Mouse (Mus musculus) stomach, postnatal 0 days (tissue): ENCODE results near the gene Tspoap1. TPM values are rescaled to one million over a fixed set of nuclear protein-coding genes. Genes with fewer than 3 reads are reported as not detected.

Experiments
- ATAC-seq: fragments of 200-750 bp; cut with Nextera tagmentation; 2 replicates; pipeline ENCODE4 v1.8.0; 2017; ENCODE audit not compliant: low FRiP score, low TSS enrichment
- DNase-seq: peaks from one replicate; pipeline ENCODE4 v3.0.0-alpha.2; 2016; ENCODE audit warnings: low spot score
- H3K27ac ChIP-seq: fragments of 300-500 bp; sonication (generic); replicated peaks from 2 replicates; pipeline ENCODE4 v1.5.1; 2014; ENCODE audit warnings: mild to moderate bottlenecking, control low read depth
- H3K27me3 ChIP-seq: fragments of 300-500 bp; sonication (generic); 2 replicates; pipeline ENCODE4 v1.6.1; 2014; ENCODE audit warnings: low read length; ENCODE audit not compliant: control insufficient read depth, insufficient read depth
- H3K36me3 ChIP-seq: fragments of 300-500 bp; sonication (generic); 2 replicates; pipeline ENCODE4 v1.6.1; 2014; ENCODE audit warnings: low read length, mixed read lengths; ENCODE audit not compliant: control insufficient read depth, insufficient read depth
- H3K4me1 ChIP-seq: fragments of 300-500 bp; sonication (generic); replicated peaks from 2 replicates; pipeline ENCODE4 v1.6.1; 2014; ENCODE audit warnings: antibody characterized with exemption; ENCODE audit not compliant: control insufficient read depth, insufficient read depth
- H3K4me2 ChIP-seq: fragments of 300-500 bp; sonication (generic); replicated peaks from 2 replicates; pipeline ENCODE4 v1.6.1; 2014; ENCODE audit warnings: low read depth, mild to moderate bottlenecking, control low read depth, moderate library complexity
- H3K4me3 ChIP-seq: fragments of 300-500 bp; sonication (generic); 2 replicates; pipeline ENCODE4 v1.5.1; 2014; ENCODE audit warnings: low read depth, low read length, control low read depth
- H3K9ac ChIP-seq: fragments of 300-500 bp; sonication (generic); 2 replicates; pipeline ENCODE4 v1.6.1; 2014; ENCODE audit warnings: mild to moderate bottlenecking, low read length, control low read depth, mixed read lengths
- H3K9me3 ChIP-seq: fragments of 300-500 bp; sonication (generic); 2 replicates; pipeline ENCODE4 v1.6.1; 2016; ENCODE audit warnings: low read length; ENCODE audit not compliant: control insufficient read depth
- CTCF ChIP-seq: IDR thresholded peaks from 2 replicates; pipeline ENCODE4 v1.5.1; 2016; ENCODE audit warnings: antibody characterized with exemption, low read depth, mild to moderate bottlenecking, moderate library complexity
- EP300 ChIP-seq: optimal IDR thresholded peaks from 2 replicates; pipeline ENCODE3; 2016; ENCODE audit warnings: antibody characterized with exemption
- WGBS: fragments of 180-500 bp; shearing (Covaris S2); extraction: QIAGEN DNeasy Blood & Tissue Kit; methylation state at CpG from one replicate; pipeline ENCODE4 v1.1.7; 2014; 5-methylcytosine and 5-hydroxymethylcytosine counted together
- polyA plus RNA-seq: library from polyadenylated mRNA; unstranded; fragments of >200 nt; fragmentation: Nextera tagmentation; extraction: Ambion mirVana; gene quantifications from 2 replicates; pipeline ENCODE4 v1.2.1, GENCODE M21; 2015

Gene Tspoap1
- polyA plus RNA-seq, 1 experiment from 2014 or later, result 0.56 TPM

- no peaks in the 10 kb centered on the region for H3K4me1 ChIP-seq
- no peaks in the 10 kb centered on the region for H3K27me3 ChIP-seq
- H3K36me3 ChIP-seq, result peaks cover 9% of the 10 kb centered on the region
- no peak for DNase-seq
- no peak for ATAC-seq
- H3K27ac ChIP-seq, result no peak overlapping the region
- no peak overlapping the region for H3K9ac ChIP-seq
- H3K4me3 ChIP-seq, result no peak overlapping the region
- H3K4me2 ChIP-seq, result no peak overlapping the region
- 87% methylated on average over 4 of the region's 5 CpGs for WGBS
- no peaks in the 10 kb centered on the region for H3K9me3 ChIP-seq
- no peak for TF ChIP-seq EP300
- TF ChIP-seq CTCF, result no peak
Measured at GRCm38 (mm10) chr11:87747312-87747711, 13.0 kb upstream of the Tspoap1 start.

- H3K4me1 ChIP-seq, result no peaks in the 10 kb centered on the region
- H3K27me3 ChIP-seq, result no peaks in the 10 kb centered on the region
- no peak for ATAC-seq
- no peak overlapping the region for H3K4me2 ChIP-seq
- 90% methylated on average over 7 of the region's 7 CpGs for WGBS
- no peak for DNase-seq
- peaks cover 9% of the 10 kb centered on the region for H3K36me3 ChIP-seq
- no peak overlapping the region for H3K27ac ChIP-seq
- H3K9me3 ChIP-seq, result no peaks in the 10 kb centered on the region
- no peak overlapping the region for H3K9ac ChIP-seq
- H3K4me3 ChIP-seq, result no peak overlapping the region
- TF ChIP-seq EP300, result no peak
- no peak for TF ChIP-seq CTCF
Measured at GRCm38 (mm10) chr11:87747716-87748115, 12.6 kb upstream of the Tspoap1 start.

GRCm38 (mm10) chr11:87748132-87749119 lies 11.9 kb upstream of the Tspoap1 start:
- H3K27ac ChIP-seq, result peak overlapping the region; percentile 5; the same call in 1 of the 2 replicates
- no peaks in the 10 kb centered on the region for H3K4me1 ChIP-seq
- no peak for ATAC-seq
- H3K36me3 ChIP-seq, result peaks cover 9% of the 10 kb centered on the region
- H3K9me3 ChIP-seq, result no peaks in the 10 kb centered on the region
- 34% methylated on average over 19 of the region's 19 CpGs for WGBS
- DNase-seq, result no peak
- H3K9ac ChIP-seq, result no peak overlapping the region
- peak overlapping the region; percentile 23 for H3K4me2 ChIP-seq
- no peak for TF ChIP-seq EP300
- TF ChIP-seq CTCF, result no peak
- no peak overlapping the region for H3K4me3 ChIP-seq
- no peaks in the 10 kb centered on the region for H3K27me3 ChIP-seq

- Histone ChIP-seq H3K27ac (peak overlapping the region; percentile 5; the same call in 1 of the 2 replicates), H3K9ac (no peak overlapping the region), H3K4me2 (no peak overlapping the region), H3K9me3 (no peaks in the 10 kb centered on the region), H3K27me3 (no peaks in the 10 kb centered on the region), H3K4me1 (no peaks in the 10 kb centered on the region), H3K4me3 (no peak overlapping the region), H3K36me3 (peaks cover 5% of the 10 kb centered on the region; the same call in 1 of the 2 replicates)
- ATAC-seq, result peak; percentile 53; the same call in 1 of the 2 replicates
- TF ChIP-seq CTCF, result no peak
- TF ChIP-seq EP300, result no peak
- 34% methylated on average over 18 of the region's 18 CpGs for WGBS
- no peak for DNase-seq
Measured at GRCm38 (mm10) chr11:87749192-87750042, 10.9 kb upstream of the Tspoap1 start.

- 0 out of 2 replicates have a peak, but pooled peaks cover under 1% of the 10 kb centered on the region for H3K36me3 ChIP-seq
- ATAC-seq (no peak), DNase-seq (no peak)
- no peak overlapping the region for H3K4me2 ChIP-seq
- TF ChIP-seq CTCF (no peak), EP300 (no peak)
- H3K9ac ChIP-seq, result no peak overlapping the region
- no peak overlapping the region for H3K27ac ChIP-seq
- no peaks in the 10 kb centered on the region for H3K4me1 ChIP-seq
- no peaks in the 10 kb centered on the region for H3K27me3 ChIP-seq
- 76% methylated on average over 11 of the region's 11 CpGs for WGBS
- no peaks in the 10 kb centered on the region for H3K9me3 ChIP-seq
- no peak overlapping the region for H3K4me3 ChIP-seq
Measured at GRCm38 (mm10) chr11:87750043-87750421, 10.3 kb upstream of the Tspoap1 start.
